Mouse (Mus musculus) kidney, postnatal 14 days (tissue): ENCODE data around the gene Trim26.

ENCODE experiments used
- DNase-seq: peaks from one replicate; pipeline ENCODE4 v3.0.0; 2022; ENCODE audit warnings: mixed read lengths

The Trim26 gene

GRCm38 (mm10) chr17:36900691-36901090 is 63.8 kb downstream of the Trim26 start:
- peak; percentile 5 for DNase-seq

GRCm38 (mm10) chr17:36903651-36904050 is 66.7 kb downstream of the Trim26 start:
- no peak for DNase-seq

GRCm38 (mm10) chr17:36908235-36908634 is 71.3 kb downstream of the Trim26 start:
- no peak for DNase-seq
